Mouse (Mus musculus) gonadal fat pad, adult 2 months (tissue): ENCODE measurements around the gene Tspyl3. TPM values are rescaled to one million over a fixed set of nuclear protein-coding genes. Genes with fewer than 3 reads are reported as not detected.

Experiments
- DNase-seq: peaks from one replicate; pipeline ENCODE4 v3.0.0-alpha.2; 2012; ENCODE audit warnings: low read depth
- polyA plus RNA-seq: library from polyadenylated mRNA; depleted of rRNA; stranded (reverse); fragments of >200 nt; gene quantifications from 2 replicates; pipeline ENCODE4 v1.2.3, GENCODE M21; 2012

Gene Tspyl3
- polyA plus RNA-seq, 1 experiment, result 4.1 TPM

- no peak for DNase-seq
Measured at GRCm38 (mm10) chr2:153228523-153228922, 3.3 kb upstream of the Tspyl3 start.

DNA sequence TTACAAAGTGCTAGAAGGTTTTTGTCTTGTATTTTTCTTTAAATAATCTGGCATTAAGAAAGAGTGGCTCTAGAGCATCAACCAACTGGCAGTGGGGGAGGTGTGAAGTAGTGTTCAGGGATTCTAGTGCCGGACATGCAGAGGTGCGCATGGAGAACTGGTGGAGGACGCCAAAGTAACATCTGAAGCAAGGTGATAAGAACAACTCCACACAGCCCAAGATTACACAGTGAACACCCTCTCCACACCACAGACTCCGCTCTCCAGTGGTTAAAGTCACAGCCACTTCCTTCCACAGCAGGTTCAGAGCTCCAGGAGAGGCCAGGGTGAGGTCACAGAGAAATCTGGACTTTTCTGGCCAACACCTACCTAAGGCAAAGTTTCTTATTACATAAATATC is 2.7 kb upstream of the Tspyl3 start:
- no peak for DNase-seq

- DNase-seq, result no peak
Measured at GRCm38 (mm10) chr2:153225595-153225953, 333 bp upstream of the Tspyl3 start.

GRCm38 (mm10) chr2:153222566-153222965 is 2.7 kb downstream of the Tspyl3 start:
- DNase-seq, result no peak

DNA sequence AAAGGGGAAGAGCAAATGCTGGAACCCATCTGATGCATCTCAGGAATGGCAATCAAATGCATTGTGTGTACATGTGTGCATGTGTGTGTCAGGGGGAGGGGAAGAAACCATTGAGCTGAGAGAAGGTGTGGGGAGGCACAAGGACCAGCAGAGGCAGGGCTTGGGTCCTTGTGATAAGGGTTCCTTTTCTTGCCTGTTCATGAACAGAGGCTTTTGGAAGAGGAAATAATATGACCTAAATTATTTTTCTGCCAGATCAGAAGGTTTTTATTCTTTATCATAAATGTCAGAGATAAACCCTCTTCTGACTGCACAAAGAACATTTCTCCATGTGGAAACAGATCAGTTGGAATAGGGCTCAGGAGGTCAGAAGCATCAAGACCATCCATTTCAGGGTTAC is 3.1 kb downstream of the Tspyl3 start:
- no peak for DNase-seq

GRCm38 (mm10) chr2:153221620-153222019 is 3.6 kb downstream of the Tspyl3 start:
- DNase-seq, result no peak

DNA sequence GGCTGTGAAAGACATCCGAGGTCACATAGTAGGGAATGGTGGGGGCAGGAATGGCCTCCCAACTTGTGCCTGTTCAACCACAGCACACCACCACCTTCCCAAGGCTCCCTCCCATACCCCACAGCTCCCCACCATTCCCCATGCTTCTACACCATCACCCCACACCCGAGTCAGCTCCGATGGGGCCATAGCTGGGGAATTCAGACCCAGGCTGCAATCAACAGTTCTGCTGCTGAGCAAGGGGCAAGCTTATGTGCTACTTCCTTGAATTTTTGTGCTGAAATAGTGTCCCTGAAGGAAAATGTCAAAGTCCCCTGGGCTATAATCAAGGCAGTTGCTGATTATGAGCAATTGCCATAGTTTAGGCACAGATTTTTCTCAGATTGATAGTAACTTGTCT is 6.7 kb downstream of the Tspyl3 start:
- DNase-seq, result no peak

DNA sequence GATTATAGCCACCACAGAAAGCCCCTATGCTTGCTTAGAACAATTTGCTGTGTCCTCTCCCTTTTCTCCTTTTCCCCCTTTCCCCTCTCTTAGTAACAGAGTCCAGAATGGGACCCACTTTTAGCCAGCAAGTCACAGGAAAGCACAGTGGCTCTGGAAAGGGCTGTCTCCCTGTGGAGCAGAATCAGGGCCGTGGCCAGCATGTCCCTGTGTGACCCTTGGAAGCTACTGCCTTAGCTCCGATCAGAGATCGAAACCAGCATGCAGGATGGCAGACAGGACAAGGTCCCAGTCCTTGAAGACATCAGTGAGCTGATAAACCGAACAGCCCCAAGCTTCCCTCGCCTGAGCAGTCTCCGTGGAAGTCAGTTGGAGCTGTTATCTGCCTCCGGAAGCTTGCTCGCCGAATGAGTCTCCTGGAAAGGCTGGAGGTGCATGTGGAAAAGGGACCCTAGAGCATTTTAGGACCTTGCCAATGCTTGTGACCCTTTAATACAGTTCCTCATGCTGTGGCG is 7.4 kb downstream of the Tspyl3 start:
- no peak for DNase-seq

GRCm38 (mm10) chr2:153215421-153215820 is 9.8 kb downstream of the Tspyl3 start:
- DNase-seq, result no peak

- DNase-seq, result no peak
Measured at GRCm38 (mm10) chr2:153214771-153215259, 10.4 kb downstream of the Tspyl3 start.

GRCm38 (mm10) chr2:153213351-153213750 is 11.9 kb downstream of the Tspyl3 start:
- DNase-seq, result no peak

- no peak for DNase-seq
Measured at GRCm38 (mm10) chr2:153211451-153211850, 13.8 kb downstream of the Tspyl3 start.

DNA sequence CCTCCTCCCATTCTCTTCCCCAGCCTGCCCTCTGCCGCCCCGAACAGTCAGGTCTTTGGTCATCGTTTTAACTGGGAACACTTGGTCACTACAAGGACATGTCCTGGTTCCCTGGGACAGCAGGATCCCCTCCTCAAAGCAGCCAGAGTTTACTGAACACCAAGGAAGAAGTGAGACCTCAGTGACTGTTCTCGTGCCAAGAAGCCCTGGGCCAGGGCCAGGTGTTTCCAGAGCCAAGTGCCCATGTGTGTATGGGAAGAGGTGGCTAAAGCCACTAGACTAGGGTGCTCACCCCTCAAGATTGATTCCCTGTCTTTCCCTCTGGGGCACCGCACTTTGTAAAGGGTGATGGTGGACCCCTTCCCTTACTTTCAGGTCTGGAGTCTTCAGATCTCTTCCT is 16.0 kb downstream of the Tspyl3 start:
- DNase-seq, result no peak

DNA sequence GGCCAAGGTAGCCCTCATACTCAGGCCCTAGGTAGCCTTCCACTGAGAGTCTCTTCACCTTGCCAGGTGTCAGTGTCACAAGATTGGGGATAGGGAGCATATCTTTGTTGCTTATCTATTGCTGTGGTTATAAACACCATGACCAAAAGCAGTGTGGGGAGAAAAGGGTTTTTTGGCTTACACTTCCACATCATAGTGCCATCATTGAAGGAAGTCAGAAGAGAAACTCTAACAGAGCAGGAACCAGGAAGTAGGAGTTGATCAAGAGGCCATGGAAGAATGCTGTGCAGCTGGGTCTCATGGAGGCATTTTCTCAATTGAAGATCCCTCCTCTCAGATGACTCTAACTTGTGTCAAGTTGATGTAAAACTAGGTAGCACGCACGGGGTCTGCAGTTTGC is 17.1 kb downstream of the Tspyl3 start:
- DNase-seq, result no peak

GRCm38 (mm10) chr2:153202766-153203165 is 22.5 kb downstream of the Tspyl3 start:
- no peak for DNase-seq

DNA sequence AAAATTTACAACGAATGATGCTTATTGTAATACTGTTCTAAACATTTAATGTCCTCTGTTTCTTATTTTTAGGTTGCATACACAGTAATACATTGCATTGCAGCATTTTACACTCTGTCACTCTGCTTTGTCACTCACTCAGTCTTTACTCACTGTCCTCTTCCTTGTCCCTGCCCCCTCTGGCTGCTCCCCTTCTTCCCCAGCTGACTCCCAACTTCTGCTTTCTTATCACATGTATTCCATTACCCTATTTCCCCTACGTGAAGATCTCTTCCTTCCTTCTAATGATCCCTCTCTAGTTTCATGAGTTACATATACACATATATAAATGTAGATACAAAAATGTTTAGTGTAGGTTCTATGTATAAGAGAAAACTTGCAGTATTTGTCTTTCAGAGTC is 26.1 kb downstream of the Tspyl3 start:
- no peak for DNase-seq

DNA sequence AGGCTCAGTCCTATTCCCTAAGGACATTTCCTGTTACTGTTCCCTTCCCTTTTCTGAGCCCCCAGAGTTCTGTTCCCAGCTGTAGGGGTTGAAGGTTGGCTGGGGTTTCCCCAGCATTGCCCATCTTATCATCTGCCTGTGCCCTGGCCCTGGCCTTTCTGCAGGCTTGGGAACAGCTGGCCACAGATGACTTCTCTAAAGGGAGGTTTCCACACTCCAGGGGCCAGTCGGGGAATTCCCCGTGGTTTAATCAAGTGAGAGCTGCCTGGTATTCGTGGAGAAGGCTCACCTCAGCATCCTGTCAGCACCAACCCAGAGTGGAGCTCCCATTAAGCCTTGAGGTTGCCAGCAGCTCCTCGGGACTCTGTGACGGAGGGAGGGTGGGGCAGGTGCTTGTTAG is 26.8 kb downstream of the Tspyl3 start:
- no peak for DNase-seq

DNA sequence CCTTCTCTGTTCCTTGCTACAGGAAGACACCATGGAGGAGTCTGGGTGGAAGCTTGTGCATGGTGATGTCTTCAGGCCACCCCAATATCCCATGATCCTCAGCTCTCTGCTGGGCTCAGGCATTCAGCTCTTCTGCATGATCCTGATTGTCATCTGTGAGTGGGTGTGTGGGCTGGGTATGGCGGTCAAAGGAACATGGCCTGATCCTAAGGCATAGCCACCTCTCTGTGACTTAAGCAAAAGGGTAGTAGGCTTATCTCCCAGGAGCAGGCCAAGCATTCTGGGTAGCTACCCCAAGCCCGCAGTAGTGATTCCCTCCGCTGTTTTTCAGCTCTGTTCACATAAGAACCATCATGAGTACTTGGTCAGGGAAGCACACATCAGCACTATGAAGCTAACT is 31.0 kb downstream of the Tspyl3 start:
- no peak for DNase-seq

DNA sequence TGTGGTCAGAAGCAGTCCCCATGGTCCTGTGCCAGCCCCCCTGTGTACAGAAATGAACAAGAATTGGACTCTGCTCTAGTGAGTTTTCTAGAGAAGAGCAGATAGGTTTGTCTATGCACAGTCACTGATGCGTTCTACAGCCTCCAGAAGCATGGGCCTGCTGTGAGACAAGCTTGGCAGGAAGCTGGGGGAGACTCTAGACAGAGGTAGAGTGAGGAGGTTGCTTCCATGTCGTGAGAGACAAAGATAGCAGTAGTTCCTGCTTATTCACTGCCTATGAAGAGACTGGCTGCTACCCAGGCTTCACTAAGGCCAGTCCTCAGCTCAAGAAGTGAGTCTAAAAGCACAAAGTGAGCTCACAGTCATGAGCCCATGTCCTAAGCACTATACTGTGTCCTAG is 34.0 kb downstream of the Tspyl3 start:
- no peak for DNase-seq

- no peak for DNase-seq
Measured at GRCm38 (mm10) chr2:153187848-153188247, 37.4 kb downstream of the Tspyl3 start.

GRCm38 (mm10) chr2:153186176-153186591 is 39.1 kb downstream of the Tspyl3 start:
- no peak for DNase-seq

DNA sequence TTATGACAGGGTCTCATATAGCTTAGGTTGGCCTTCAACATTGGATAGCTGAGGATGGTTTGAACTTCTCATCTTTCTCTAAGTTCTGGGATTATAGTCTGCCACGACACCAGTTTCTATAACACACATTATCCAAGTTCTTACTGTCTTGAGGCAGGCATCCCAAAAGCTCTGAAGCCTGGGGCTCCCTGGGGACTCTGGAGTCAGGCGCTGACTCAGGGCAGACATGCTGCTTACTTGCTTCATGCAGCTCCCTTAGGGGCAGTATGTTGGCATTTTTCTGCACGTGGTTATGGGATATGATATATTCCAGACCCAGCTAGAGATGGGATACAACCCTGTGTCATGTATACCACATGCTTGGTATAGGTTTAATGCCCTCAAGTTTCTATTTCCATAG is 45.3 kb downstream of the Tspyl3 start:
- no peak for DNase-seq

- DNase-seq, result no peak
Measured at GRCm38 (mm10) chr2:153179126-153179860, 45.9 kb downstream of the Tspyl3 start.

DNA sequence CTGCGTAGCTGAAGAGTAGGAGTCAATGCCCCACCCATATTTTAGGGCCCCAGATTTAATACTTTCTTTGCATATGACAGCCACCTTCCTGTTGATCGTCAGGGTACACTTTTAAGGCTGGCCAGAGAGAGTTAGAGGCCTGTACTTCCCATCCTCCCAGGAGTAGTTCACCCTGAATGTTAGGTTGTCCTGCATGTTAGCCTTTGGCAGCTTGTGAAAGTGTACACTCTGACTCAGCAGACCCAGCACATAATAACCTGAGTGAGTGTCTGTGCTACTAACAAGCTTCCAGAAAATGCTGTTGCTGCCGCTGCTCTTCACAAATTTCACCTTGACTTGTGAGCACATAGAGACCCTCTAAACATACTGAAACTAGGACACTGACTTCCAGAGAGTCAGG is 48.1 kb downstream of the Tspyl3 start:
- DNase-seq, result no peak
